Mouse (Mus musculus): ENCODE results near the gene Ptchd4. TPM values are rescaled to one million over a fixed set of nuclear protein-coding genes. Genes with fewer than 3 reads are reported as not detected.

The Ptchd4 gene
- polyA plus RNA-seq, 1 experiment from 2014 or later: 0.39 TPM

- Histone ChIP-seq H3K36me3 (ENCODE audit: control insufficient read depth, insufficient read depth, low read length) (no peaks in the 10 kb centered on the region), H3K4me2 (ENCODE audit: low read depth, low read length) (no peak overlapping the region), H3K4me3 (replicated peaks; ENCODE audit: low read length) (no peak overlapping the region), H3K9ac (ENCODE audit: low read length) (no peak overlapping the region), H3K4me1 (ENCODE audit: control insufficient read depth, insufficient read depth, low read length) (no peaks in the 10 kb centered on the region), H3K27me3 (ENCODE audit: control insufficient read depth, insufficient read depth, low read length) (no peaks in the 10 kb centered on the region), H3K27ac (ENCODE audit: low read length) (no peak overlapping the region), H3K9me3 (replicated peaks; ENCODE audit: control insufficient read depth, low read length) (no peaks in the 10 kb centered on the region)
- WGBS: 59% methylated on average over 4 of the region's 4 CpGs
- ATAC-seq (ENCODE audit: insufficient read depth, low FRiP score): no peak
These were observed 11.5 kb upstream of the Ptchd4 start for GRCm38 (mm10) chr17:42304262-42304661.

- no peak for ATAC-seq (ENCODE audit: insufficient read depth, low FRiP score)
- 91% methylated on average over 1 of the region's 1 CpGs for WGBS
- H3K4me3 ChIP-seq (replicated peaks; ENCODE audit: low read length): no peak overlapping the region
- no peak overlapping the region for H3K9ac ChIP-seq (ENCODE audit: low read length)
- H3K9me3 ChIP-seq (replicated peaks; ENCODE audit: control insufficient read depth, low read length): no peaks in the 10 kb centered on the region
- no peaks in the 10 kb centered on the region for H3K4me1 ChIP-seq (ENCODE audit: control insufficient read depth, insufficient read depth, low read length)
- no peak overlapping the region for H3K4me2 ChIP-seq (ENCODE audit: low read depth, low read length)
- H3K27ac ChIP-seq (ENCODE audit: low read length): no peak overlapping the region
- H3K36me3 ChIP-seq (ENCODE audit: control insufficient read depth, insufficient read depth, low read length): no peaks in the 10 kb centered on the region
- H3K27me3 ChIP-seq (ENCODE audit: control insufficient read depth, insufficient read depth, low read length): no peaks in the 10 kb centered on the region
These were observed 8.7 kb upstream of the Ptchd4 start for GRCm38 (mm10) chr17:42307001-42307400.

- Histone ChIP-seq H3K4me3 (replicated peaks; ENCODE audit: low read length) (no peak overlapping the region), H3K9me3 (replicated peaks; ENCODE audit: control insufficient read depth, low read length) (no peaks in the 10 kb centered on the region), H3K9ac (ENCODE audit: low read length) (no peak overlapping the region), H3K27me3 (ENCODE audit: control insufficient read depth, insufficient read depth, low read length) (no peaks in the 10 kb centered on the region), H3K27ac (ENCODE audit: low read length) (no peak overlapping the region), H3K36me3 (ENCODE audit: control insufficient read depth, insufficient read depth, low read length) (no peaks in the 10 kb centered on the region), H3K4me1 (ENCODE audit: control insufficient read depth, insufficient read depth, low read length) (no peaks in the 10 kb centered on the region), H3K4me2 (ENCODE audit: low read depth, low read length) (no peak overlapping the region)
- no peak for ATAC-seq (ENCODE audit: insufficient read depth, low FRiP score)
These were observed 5.6 kb upstream of the Ptchd4 start for GRCm38 (mm10) chr17:42310136-42310535.

GRCm38 (mm10) chr17:42316612-42316982 lies 850 bp downstream of the Ptchd4 start:
- peaks cover 6% of the 10 kb centered on the region; the same call in 1 of the 2 replicates for H3K4me1 ChIP-seq (ENCODE audit: control insufficient read depth, insufficient read depth, low read length)
- WGBS: under 1% methylated on average over 22 of the region's 22 CpGs
- H3K4me2 ChIP-seq (ENCODE audit: low read depth, low read length): peak overlapping the region; percentile 94
- no peak overlapping the region; the same call in 1 of the 2 replicates for H3K9ac ChIP-seq (ENCODE audit: low read length)
- H3K27ac ChIP-seq (ENCODE audit: low read length): no peak overlapping the region
- no peaks in the 10 kb centered on the region for H3K36me3 ChIP-seq (ENCODE audit: control insufficient read depth, insufficient read depth, low read length)
- H3K9me3 ChIP-seq (replicated peaks; ENCODE audit: control insufficient read depth, low read length): no peaks in the 10 kb centered on the region
- H3K27me3 ChIP-seq (ENCODE audit: control insufficient read depth, insufficient read depth, low read length): peaks cover 20% of the 10 kb centered on the region
- peak overlapping the region; percentile 57 for H3K4me3 ChIP-seq (replicated peaks; ENCODE audit: low read length)
- peak; percentile 13; the same call in 1 of the 2 replicates for ATAC-seq (ENCODE audit: insufficient read depth, low FRiP score)

GRCm38 (mm10) chr17:42335787-42336186 lies 20.0 kb downstream of the Ptchd4 start:
- Histone ChIP-seq H3K27ac (ENCODE audit: low read length) (no peak overlapping the region), H3K4me2 (ENCODE audit: low read depth, low read length) (no peak overlapping the region), H3K4me3 (replicated peaks; ENCODE audit: low read length) (no peak overlapping the region), H3K9me3 (replicated peaks; ENCODE audit: control insufficient read depth, low read length) (no peaks in the 10 kb centered on the region), H3K9ac (ENCODE audit: low read length) (no peak overlapping the region), H3K27me3 (ENCODE audit: control insufficient read depth, insufficient read depth, low read length) (no peaks in the 10 kb centered on the region), H3K36me3 (ENCODE audit: control insufficient read depth, insufficient read depth, low read length) (no peaks in the 10 kb centered on the region), H3K4me1 (ENCODE audit: control insufficient read depth, insufficient read depth, low read length) (no peaks in the 10 kb centered on the region)
- ATAC-seq (ENCODE audit: insufficient read depth, low FRiP score): no peak

- H3K27ac ChIP-seq (ENCODE audit: low read length): no peak overlapping the region
- no peak overlapping the region for H3K4me3 ChIP-seq (replicated peaks; ENCODE audit: low read length)
- no peaks in the 10 kb centered on the region for H3K36me3 ChIP-seq (ENCODE audit: control insufficient read depth, insufficient read depth, low read length)
- 81% methylated on average over 6 of the region's 6 CpGs for WGBS
- no peaks in the 10 kb centered on the region for H3K4me1 ChIP-seq (ENCODE audit: control insufficient read depth, insufficient read depth, low read length)
- no peak for ATAC-seq (ENCODE audit: insufficient read depth, low FRiP score)
- no peaks in the 10 kb centered on the region for H3K9me3 ChIP-seq (replicated peaks; ENCODE audit: control insufficient read depth, low read length)
- H3K9ac ChIP-seq (ENCODE audit: low read length): no peak overlapping the region
- H3K4me2 ChIP-seq (ENCODE audit: low read depth, low read length): no peak overlapping the region
- H3K27me3 ChIP-seq (ENCODE audit: control insufficient read depth, insufficient read depth, low read length): no peaks in the 10 kb centered on the region
These were observed 20.8 kb downstream of the Ptchd4 start for GRCm38 (mm10) chr17:42336571-42336970.

GRCm38 (mm10) chr17:42346027-42346426 lies 30.3 kb downstream of the Ptchd4 start:
- no peaks in the 10 kb centered on the region for H3K4me1 ChIP-seq (ENCODE audit: control insufficient read depth, insufficient read depth, low read length)
- H3K27me3 ChIP-seq (ENCODE audit: control insufficient read depth, insufficient read depth, low read length): no peaks in the 10 kb centered on the region
- H3K9me3 ChIP-seq (replicated peaks; ENCODE audit: control insufficient read depth, low read length): no peaks in the 10 kb centered on the region
- no peak overlapping the region for H3K4me3 ChIP-seq (replicated peaks; ENCODE audit: low read length)
- no peak for ATAC-seq (ENCODE audit: insufficient read depth, low FRiP score)
- H3K4me2 ChIP-seq (ENCODE audit: low read depth, low read length): no peak overlapping the region
- H3K9ac ChIP-seq (ENCODE audit: low read length): no peak overlapping the region
- H3K27ac ChIP-seq (ENCODE audit: low read length): no peak overlapping the region
- no peaks in the 10 kb centered on the region for H3K36me3 ChIP-seq (ENCODE audit: control insufficient read depth, insufficient read depth, low read length)

GRCm38 (mm10) chr17:42358481-42358880 lies 42.7 kb downstream of the Ptchd4 start:
- 43% methylated on average over 1 of the region's 1 CpGs for WGBS
- Histone ChIP-seq H3K9ac (ENCODE audit: low read length) (no peak overlapping the region), H3K27ac (ENCODE audit: low read length) (no peak overlapping the region), H3K27me3 (ENCODE audit: control insufficient read depth, insufficient read depth, low read length) (no peaks in the 10 kb centered on the region), H3K36me3 (ENCODE audit: control insufficient read depth, insufficient read depth, low read length) (no peaks in the 10 kb centered on the region), H3K4me2 (ENCODE audit: low read depth, low read length) (no peak overlapping the region), H3K4me1 (ENCODE audit: control insufficient read depth, insufficient read depth, low read length) (no peaks in the 10 kb centered on the region), H3K9me3 (replicated peaks; ENCODE audit: control insufficient read depth, low read length) (no peaks in the 10 kb centered on the region), H3K4me3 (replicated peaks; ENCODE audit: low read length) (no peak overlapping the region)
- no peak for ATAC-seq (ENCODE audit: insufficient read depth, low FRiP score)

GRCm38 (mm10) chr17:42363085-42363710 lies 47.5 kb downstream of the Ptchd4 start:
- 78% methylated on average over 6 of the region's 6 CpGs for WGBS
- no peaks in the 10 kb centered on the region for H3K4me1 ChIP-seq (ENCODE audit: control insufficient read depth, insufficient read depth, low read length)
- no peaks in the 10 kb centered on the region for H3K36me3 ChIP-seq (ENCODE audit: control insufficient read depth, insufficient read depth, low read length)
- H3K4me2 ChIP-seq (ENCODE audit: low read depth, low read length): no peak overlapping the region
- H3K27me3 ChIP-seq (ENCODE audit: control insufficient read depth, insufficient read depth, low read length): no peaks in the 10 kb centered on the region
- H3K4me3 ChIP-seq (replicated peaks; ENCODE audit: low read length): no peak overlapping the region
- ATAC-seq (ENCODE audit: insufficient read depth, low FRiP score): no peak
- H3K9me3 ChIP-seq (replicated peaks; ENCODE audit: control insufficient read depth, low read length): no peaks in the 10 kb centered on the region
- no peak overlapping the region for H3K9ac ChIP-seq (ENCODE audit: low read length)
- H3K27ac ChIP-seq (ENCODE audit: low read length): no peak overlapping the region

- H3K27me3 ChIP-seq (ENCODE audit: control insufficient read depth, insufficient read depth, low read length): no peaks in the 10 kb centered on the region
- no peak overlapping the region for H3K4me3 ChIP-seq (replicated peaks; ENCODE audit: low read length)
- 53% methylated on average over 1 of the region's 1 CpGs for WGBS
- H3K9ac ChIP-seq (ENCODE audit: low read length): no peak overlapping the region
- no peaks in the 10 kb centered on the region for H3K9me3 ChIP-seq (replicated peaks; ENCODE audit: control insufficient read depth, low read length)
- no peak overlapping the region for H3K4me2 ChIP-seq (ENCODE audit: low read depth, low read length)
- no peaks in the 10 kb centered on the region for H3K4me1 ChIP-seq (ENCODE audit: control insufficient read depth, insufficient read depth, low read length)
- ATAC-seq (ENCODE audit: insufficient read depth, low FRiP score): no peak
- no peak overlapping the region for H3K27ac ChIP-seq (ENCODE audit: low read length)
- H3K36me3 ChIP-seq (ENCODE audit: control insufficient read depth, insufficient read depth, low read length): no peaks in the 10 kb centered on the region
These were observed 49.0 kb downstream of the Ptchd4 start for GRCm38 (mm10) chr17:42364716-42365115.
